Mouse (Mus musculus): Measurements from ENCODE around the gene Lgalsl.

GRCm38 (mm10) chr11:20783467-20783866 is 47.4 kb downstream of the Lgalsl start:
- TF ChIP-seq POLR2A (IDR thresholded peaks at IDR 0.05; ENCODE audit: borderline replicate concordance, extremely low read depth, insufficient read depth, insufficient read length, poor library complexity, severe bottlenecking): no peak
- TF ChIP-seq CTCF (IDR thresholded peaks at IDR 0.05; ENCODE audit: borderline replicate concordance, extremely low read depth, insufficient read depth, insufficient read length): no peak
